Mouse (Mus musculus) kidney, embryonic 15.5 days (tissue): Measurements from ENCODE around the gene Nr2f6. TPM values are rescaled to one million over a fixed set of nuclear protein-coding genes. Genes with fewer than 3 reads are reported as not detected.
A peak's percentile ranks its signal among the peaks of the same experiment; 100 is the strongest.

Experiments
- ATAC-seq: fragments of 200-750 bp; cut with Nextera tagmentation; replicated peaks from 2 replicates; pipeline ENCODE4 v1.8.0; 2017; ENCODE audit warnings: moderate TSS enrichment; ENCODE audit not compliant: low FRiP score
- H3K27ac ChIP-seq: fragments of 300-500 bp; sonication (generic); 2 replicates; pipeline ENCODE4 v1.5.1; 2015; ENCODE audit warnings: mild to moderate bottlenecking, inconsistent platforms
- H3K27me3 ChIP-seq: fragments of 300-500 bp; sonication (generic); 2 replicates; pipeline ENCODE4 v1.6.1; 2015; ENCODE audit warnings: inconsistent platforms
- H3K36me3 ChIP-seq: fragments of 300-500 bp; sonication (generic); 2 replicates; pipeline ENCODE4 v1.6.1; 2015; ENCODE audit warnings: inconsistent platforms
- H3K4me1 ChIP-seq: fragments of 300-500 bp; sonication (generic); 2 replicates; pipeline ENCODE4 v1.6.1; 2015; ENCODE audit warnings: inconsistent platforms
- H3K4me2 ChIP-seq: fragments of 300-500 bp; sonication (generic); 2 replicates; pipeline ENCODE4 v1.6.1; 2015; ENCODE audit warnings: moderate library complexity, mild to moderate bottlenecking, inconsistent platforms
- H3K4me3 ChIP-seq: fragments of 300-500 bp; sonication (generic); replicated peaks from 2 replicates; pipeline ENCODE4 v1.5.1; 2015; ENCODE audit warnings: mild to moderate bottlenecking, inconsistent platforms
- H3K9ac ChIP-seq: fragments of 300-500 bp; sonication (generic); 2 replicates; pipeline ENCODE4 v1.6.1; 2015; ENCODE audit warnings: mild to moderate bottlenecking, inconsistent platforms
- H3K9me3 ChIP-seq: fragments of 300-500 bp; sonication (generic); replicated peaks from 2 replicates; pipeline ENCODE4 v1.6.1; 2016; ENCODE audit warnings: inconsistent platforms
- WGBS: fragments of 180-500 bp; shearing (Covaris S2); methylation state at CpG from one replicate; pipeline ENCODE4 v1.1.7; 2015; ENCODE audit warnings: mixed read lengths; 5-methylcytosine and 5-hydroxymethylcytosine counted together
- polyA plus RNA-seq: library from polyadenylated mRNA; unstranded; fragments of >200 nt; fragmentation: Nextera tagmentation; extraction: Ambion mirVana; gene quantifications from 2 replicates; pipeline ENCODE4 v1.2.1, GENCODE M21; 2015

The Nr2f6 gene
- polyA plus RNA-seq = 96.1 and 99.9 TPM in 2 replicates

- no peaks in the 10 kb centered on the region for H3K9me3 ChIP-seq
- peak within 1 kb of the TSS; percentile 90 for H3K4me2 ChIP-seq
- peak within 1 kb of the TSS; percentile 91 for H3K9ac ChIP-seq
- WGBS = 2% methylated on average over 47 of the region's 89 CpGs
- H3K36me3 ChIP-seq = peaks cover 20% of the 10 kb centered on the region
- peak within 1 kb of the TSS; percentile 99 for H3K27ac ChIP-seq
- no peaks in the 10 kb centered on the region for H3K27me3 ChIP-seq
- peaks cover 61% of the 10 kb centered on the region for H3K4me1 ChIP-seq
- H3K4me3 ChIP-seq = peak within 1 kb of the TSS; percentile 88
- peak; percentile 12 for ATAC-seq
Measured at GRCm38 (mm10) chr8:71381421-71381970, at the start of gene Nr2f6. Nr2f6 (minus strand) TSS chr8:71381960.

GRCm38 (mm10) chr8:71422121-71422520 lies 40.4 kb upstream of the Nr2f6 start:
- Histone ChIP-seq H3K9ac (no peak overlapping the region), H3K27ac (no peak overlapping the region), H3K27me3 (no peaks in the 10 kb centered on the region), H3K4me1 (no peaks in the 10 kb centered on the region), H3K4me3 (no peak overlapping the region), H3K9me3 (no peaks in the 10 kb centered on the region), H3K36me3 (no peaks in the 10 kb centered on the region), H3K4me2 (no peak overlapping the region)
- ATAC-seq = no peak

GRCm38 (mm10) chr8:71411535-71412273 lies 29.9 kb upstream of the Nr2f6 start:
- 30% methylated on average over 11 of the region's 11 CpGs for WGBS
- 0 out of 2 replicates have a peak, but pooled peaks have one; percentile 54 for ATAC-seq
- no peak overlapping the region for H3K27ac ChIP-seq
- H3K27me3 ChIP-seq = peaks cover 8% of the 10 kb centered on the region
- no peak overlapping the region for H3K4me3 ChIP-seq
- H3K4me1 ChIP-seq = peaks cover 22% of the 10 kb centered on the region
- no peaks in the 10 kb centered on the region for H3K9me3 ChIP-seq
- peaks cover 34% of the 10 kb centered on the region for H3K36me3 ChIP-seq
- no peak overlapping the region for H3K9ac ChIP-seq
- peak overlapping the region; percentile 35 for H3K4me2 ChIP-seq

- H3K4me1 ChIP-seq = peaks cover 40% of the 10 kb centered on the region
- peaks cover 34% of the 10 kb centered on the region for H3K36me3 ChIP-seq
- 94% methylated on average over 4 of the region's 4 CpGs for WGBS
- no peak overlapping the region for H3K27ac ChIP-seq
- H3K27me3 ChIP-seq = no peaks in the 10 kb centered on the region
- no peak overlapping the region for H3K9ac ChIP-seq
- ATAC-seq = no peak
- no peaks in the 10 kb centered on the region for H3K9me3 ChIP-seq
- no peak overlapping the region for H3K4me3 ChIP-seq
- no peak overlapping the region for H3K4me2 ChIP-seq
Measured at GRCm38 (mm10) chr8:71408231-71408630, 26.5 kb upstream of the Nr2f6 start.

- Histone ChIP-seq H3K9me3 (no peaks in the 10 kb centered on the region), H3K27ac (no peak overlapping the region), H3K4me2 (peak overlapping the region; percentile 92), H3K4me3 (peak overlapping the region; percentile 71), H3K4me1 (peaks cover 40% of the 10 kb centered on the region), H3K9ac (no peak overlapping the region), H3K36me3 (peaks cover 34% of the 10 kb centered on the region), H3K27me3 (no peaks in the 10 kb centered on the region)
- ATAC-seq = no peak
- WGBS = 92% methylated on average over 14 of the region's 14 CpGs
Measured at GRCm38 (mm10) chr8:71407441-71407840, 25.7 kb upstream of the Nr2f6 start.

- Histone ChIP-seq H3K36me3 (peaks cover 34% of the 10 kb centered on the region), H3K9me3 (no peaks in the 10 kb centered on the region), H3K4me3 (peak overlapping the region; percentile 71), H3K9ac (peak overlapping the region; percentile 65), H3K27me3 (no peaks in the 10 kb centered on the region), H3K27ac (peak overlapping the region; percentile 72), H3K4me1 (peaks cover 33% of the 10 kb centered on the region), H3K4me2 (peak overlapping the region; percentile 92)
- peak; percentile 88 for ATAC-seq
- WGBS = under 1% methylated on average over 55 of the region's 55 CpGs
Measured at GRCm38 (mm10) chr8:71406099-71407015, 24.6 kb upstream of the Nr2f6 start.

GRCm38 (mm10) chr8:71405401-71406098 lies 23.8 kb upstream of the Nr2f6 start, which contains the start of gene Ankle1:
Ankle1 (plus strand) TSS chr8:71406010.
- Histone ChIP-seq H3K4me1 (peaks cover 32% of the 10 kb centered on the region), H3K9ac (peak within 1 kb of the TSS; percentile 65), H3K27me3 (no peaks in the 10 kb centered on the region), H3K27ac (peak within 1 kb of the TSS; percentile 80), H3K9me3 (no peaks in the 10 kb centered on the region), H3K36me3 (peaks cover 39% of the 10 kb centered on the region), H3K4me2 (peak within 1 kb of the TSS; percentile 92), H3K4me3 (peak within 1 kb of the TSS; percentile 71)
- 17% methylated on average over 33 of the region's 33 CpGs for WGBS
- peak; percentile 89 for ATAC-seq

- peak overlapping the region; percentile 71 for H3K4me3 ChIP-seq
- H3K27me3 ChIP-seq = no peaks in the 10 kb centered on the region
- H3K4me2 ChIP-seq = peak overlapping the region; percentile 92
- no peak overlapping the region for H3K9ac ChIP-seq
- no peak for ATAC-seq
- peaks cover 32% of the 10 kb centered on the region for H3K4me1 ChIP-seq
- no peaks in the 10 kb centered on the region for H3K9me3 ChIP-seq
- 66% methylated on average over 9 of the region's 9 CpGs for WGBS
- H3K36me3 ChIP-seq = peaks cover 39% of the 10 kb centered on the region
- peak overlapping the region; percentile 80 for H3K27ac ChIP-seq
Measured at GRCm38 (mm10) chr8:71404951-71405351, 23.2 kb upstream of the Nr2f6 start.

GRCm38 (mm10) chr8:71404011-71404410 lies 22.3 kb upstream of the Nr2f6 start:
- Histone ChIP-seq H3K4me3 (no peak overlapping the region), H3K9me3 (no peaks in the 10 kb centered on the region), H3K4me1 (peaks cover 32% of the 10 kb centered on the region), H3K27me3 (no peaks in the 10 kb centered on the region), H3K27ac (no peak overlapping the region), H3K36me3 (peaks cover 38% of the 10 kb centered on the region), H3K9ac (no peak overlapping the region), H3K4me2 (no peak overlapping the region)
- ATAC-seq = no peak
- 88% methylated on average over 8 of the region's 8 CpGs for WGBS

GRCm38 (mm10) chr8:71403107-71403885 lies 21.5 kb upstream of the Nr2f6 start:
- H3K27ac ChIP-seq = no peak overlapping the region
- no peak overlapping the region for H3K9ac ChIP-seq
- no peaks in the 10 kb centered on the region for H3K27me3 ChIP-seq
- no peak for ATAC-seq
- H3K36me3 ChIP-seq = peaks cover 38% of the 10 kb centered on the region
- peaks cover 30% of the 10 kb centered on the region for H3K4me1 ChIP-seq
- no peaks in the 10 kb centered on the region for H3K9me3 ChIP-seq
- H3K4me2 ChIP-seq = no peak overlapping the region
- H3K4me3 ChIP-seq = no peak overlapping the region
- WGBS = 69% methylated on average over 6 of the region's 6 CpGs

GRCm38 (mm10) chr8:71402446-71402964 lies 20.7 kb upstream of the Nr2f6 start:
- 86% methylated on average over 9 of the region's 9 CpGs for WGBS
- no peak for ATAC-seq
- Histone ChIP-seq H3K4me2 (no peak overlapping the region), H3K27ac (no peak overlapping the region), H3K4me1 (peaks cover 30% of the 10 kb centered on the region), H3K27me3 (no peaks in the 10 kb centered on the region), H3K4me3 (no peak overlapping the region), H3K36me3 (peaks cover 33% of the 10 kb centered on the region), H3K9ac (no peak overlapping the region), H3K9me3 (no peaks in the 10 kb centered on the region)
